Mouse (Mus musculus): ENCODE results near the gene Cdk10. TPM values are rescaled to one million over a fixed set of nuclear protein-coding genes. Genes with fewer than 3 reads are reported as not detected.

Gene Cdk10
- polyA plus RNA-seq, 1 experiment from 2014 or later: 43.1 TPM

GRCm38 (mm10) chr8:123235520-123236497, 11.2 kb downstream of the Cdk10 start, which contains the start of gene Spata2l:
Gene Spata2l (minus strand): TSS chr8:123236233.
- peaks cover 7% of the 10 kb centered on the region for H3K4me1 ChIP-seq (ENCODE audit: control insufficient read depth, insufficient read depth, low read length)
- peak; percentile 78 for ATAC-seq
- no peak within 1 kb of the TSS for H3K27ac ChIP-seq (ENCODE audit: low read depth, low read length)
- H3K27me3 ChIP-seq (replicated peaks; ENCODE audit: control insufficient read depth, insufficient read depth, low read length): peaks cover 22% of the 10 kb centered on the region
- H3K9me3 ChIP-seq (replicated peaks; ENCODE audit: control insufficient read depth, low read length): no peaks in the 10 kb centered on the region
- H3K4me2 ChIP-seq (ENCODE audit: low read length): peak within 1 kb of the TSS; percentile 68
- 2% methylated on average over 48 of the region's 57 CpGs for WGBS
- H3K36me3 ChIP-seq (ENCODE audit: control insufficient read depth, insufficient read depth, low read length): no peaks in the 10 kb centered on the region
- DNase-seq (ENCODE audit: low spot score): peak; percentile 73
- H3K4me3 ChIP-seq (ENCODE audit: low read depth, low read length): peak within 1 kb of the TSS; percentile 36
- H3K9ac ChIP-seq (ENCODE audit: low read length): peak within 1 kb of the TSS; percentile 56

GRCm38 (mm10) chr8:123239398-123239797, 14.8 kb downstream of the Cdk10 start:
- Histone ChIP-seq H3K4me3 (ENCODE audit: low read depth, low read length) (no peak overlapping the region), H3K4me1 (ENCODE audit: control insufficient read depth, insufficient read depth, low read length) (peaks cover 7% of the 10 kb centered on the region), H3K27ac (ENCODE audit: low read depth, low read length) (no peak overlapping the region), H3K9ac (ENCODE audit: low read length) (no peak overlapping the region), H3K27me3 (replicated peaks; ENCODE audit: control insufficient read depth, insufficient read depth, low read length) (peaks cover 19% of the 10 kb centered on the region), H3K4me2 (ENCODE audit: low read length) (no peak overlapping the region), H3K9me3 (replicated peaks; ENCODE audit: control insufficient read depth, low read length) (no peaks in the 10 kb centered on the region), H3K36me3 (ENCODE audit: control insufficient read depth, insufficient read depth, low read length) (peaks cover 28% of the 10 kb centered on the region)
- ATAC-seq (no peak), DNase-seq (ENCODE audit: low spot score) (no peak)
- WGBS: 88% methylated on average over 10 of the region's 10 CpGs

- Histone ChIP-seq H3K4me2 (ENCODE audit: low read length) (no peak overlapping the region), H3K4me3 (ENCODE audit: low read depth, low read length) (no peak overlapping the region), H3K9me3 (replicated peaks; ENCODE audit: control insufficient read depth, low read length) (no peaks in the 10 kb centered on the region), H3K27me3 (replicated peaks; ENCODE audit: control insufficient read depth, insufficient read depth, low read length) (no peaks in the 10 kb centered on the region), H3K9ac (ENCODE audit: low read length) (no peak overlapping the region), H3K36me3 (ENCODE audit: control insufficient read depth, insufficient read depth, low read length) (peaks cover 57% of the 10 kb centered on the region), H3K4me1 (ENCODE audit: control insufficient read depth, insufficient read depth, low read length) (no peaks in the 10 kb centered on the region), H3K27ac (ENCODE audit: low read depth, low read length) (no peak overlapping the region)
- ATAC-seq: no peak
- 91% methylated on average over 7 of the region's 7 CpGs for WGBS
- DNase-seq (ENCODE audit: low spot score): no peak
Observed at GRCm38 (mm10) chr8:123242107-123242923, 17.7 kb downstream of the Cdk10 start.

- H3K36me3 ChIP-seq (ENCODE audit: control insufficient read depth, insufficient read depth, low read length): peaks cover 64% of the 10 kb centered on the region
- no peak overlapping the region for H3K27ac ChIP-seq (ENCODE audit: low read depth, low read length)
- no peak overlapping the region for H3K4me3 ChIP-seq (ENCODE audit: low read depth, low read length)
- WGBS: 69% methylated on average over 11 of the region's 11 CpGs
- no peaks in the 10 kb centered on the region for H3K27me3 ChIP-seq (replicated peaks; ENCODE audit: control insufficient read depth, insufficient read depth, low read length)
- no peaks in the 10 kb centered on the region for H3K9me3 ChIP-seq (replicated peaks; ENCODE audit: control insufficient read depth, low read length)
- H3K4me2 ChIP-seq (ENCODE audit: low read length): no peak overlapping the region
- ATAC-seq: no peak
- DNase-seq (ENCODE audit: low spot score): no peak
- no peak overlapping the region for H3K9ac ChIP-seq (ENCODE audit: low read length)
- H3K4me1 ChIP-seq (ENCODE audit: control insufficient read depth, insufficient read depth, low read length): no peaks in the 10 kb centered on the region
Observed at GRCm38 (mm10) chr8:123243053-123243452, 18.4 kb downstream of the Cdk10 start.

GRCm38 (mm10) chr8:123244382-123244781, 19.7 kb downstream of the Cdk10 start:
- Histone ChIP-seq H3K27ac (ENCODE audit: low read depth, low read length) (no peak overlapping the region), H3K27me3 (replicated peaks; ENCODE audit: control insufficient read depth, insufficient read depth, low read length) (no peaks in the 10 kb centered on the region), H3K4me2 (ENCODE audit: low read length) (no peak overlapping the region), H3K4me1 (ENCODE audit: control insufficient read depth, insufficient read depth, low read length) (no peaks in the 10 kb centered on the region), H3K36me3 (ENCODE audit: control insufficient read depth, insufficient read depth, low read length) (peaks cover 78% of the 10 kb centered on the region), H3K9me3 (replicated peaks; ENCODE audit: control insufficient read depth, low read length) (no peaks in the 10 kb centered on the region), H3K9ac (ENCODE audit: low read length) (no peak overlapping the region), H3K4me3 (ENCODE audit: low read depth, low read length) (no peak overlapping the region)
- DNase-seq (ENCODE audit: low spot score): no peak
- no peak for ATAC-seq
- 94% methylated on average over 4 of the region's 4 CpGs for WGBS

- Histone ChIP-seq H3K27me3 (replicated peaks; ENCODE audit: control insufficient read depth, insufficient read depth, low read length) (no peaks in the 10 kb centered on the region), H3K9me3 (replicated peaks; ENCODE audit: control insufficient read depth, low read length) (no peaks in the 10 kb centered on the region), H3K4me2 (ENCODE audit: low read length) (no peak overlapping the region), H3K4me1 (ENCODE audit: control insufficient read depth, insufficient read depth, low read length) (no peaks in the 10 kb centered on the region), H3K4me3 (ENCODE audit: low read depth, low read length) (no peak overlapping the region), H3K9ac (ENCODE audit: low read length) (no peak overlapping the region), H3K36me3 (ENCODE audit: control insufficient read depth, insufficient read depth, low read length) (peaks cover 89% of the 10 kb centered on the region), H3K27ac (ENCODE audit: low read depth, low read length) (no peak overlapping the region)
- ATAC-seq (no peak), DNase-seq (ENCODE audit: low spot score) (no peak)
- WGBS: 88% methylated on average over 12 of the region's 12 CpGs
Observed at GRCm38 (mm10) chr8:123245543-123245942, 20.9 kb downstream of the Cdk10 start.

GRCm38 (mm10) chr8:123247748-123248147, 23.1 kb downstream of the Cdk10 start:
- DNase-seq (ENCODE audit: low spot score): no peak
- H3K9ac ChIP-seq (ENCODE audit: low read length): no peak overlapping the region
- H3K4me1 ChIP-seq (ENCODE audit: control insufficient read depth, insufficient read depth, low read length): peaks cover under 1% of the 10 kb centered on the region
- 96% methylated on average over 6 of the region's 6 CpGs for WGBS
- no peaks in the 10 kb centered on the region for H3K27me3 ChIP-seq (replicated peaks; ENCODE audit: control insufficient read depth, insufficient read depth, low read length)
- H3K9me3 ChIP-seq (replicated peaks; ENCODE audit: control insufficient read depth, low read length): no peaks in the 10 kb centered on the region
- H3K27ac ChIP-seq (ENCODE audit: low read depth, low read length): no peak overlapping the region
- no peak overlapping the region for H3K4me2 ChIP-seq (ENCODE audit: low read length)
- H3K36me3 ChIP-seq (ENCODE audit: control insufficient read depth, insufficient read depth, low read length): peaks cover 91% of the 10 kb centered on the region
- H3K4me3 ChIP-seq (ENCODE audit: low read depth, low read length): no peak overlapping the region
- ATAC-seq: no peak

GRCm38 (mm10) chr8:123248596-123248995, 24.0 kb downstream of the Cdk10 start:
- H3K9ac ChIP-seq (ENCODE audit: low read length): no peak overlapping the region
- H3K4me1 ChIP-seq (ENCODE audit: control insufficient read depth, insufficient read depth, low read length): peaks cover 7% of the 10 kb centered on the region
- H3K9me3 ChIP-seq (replicated peaks; ENCODE audit: control insufficient read depth, low read length): no peaks in the 10 kb centered on the region
- ATAC-seq (no peak), DNase-seq (ENCODE audit: low spot score) (no peak)
- H3K36me3 ChIP-seq (ENCODE audit: control insufficient read depth, insufficient read depth, low read length): peaks cover 83% of the 10 kb centered on the region
- H3K27ac ChIP-seq (ENCODE audit: low read depth, low read length): no peak overlapping the region
- no peak overlapping the region for H3K4me3 ChIP-seq (ENCODE audit: low read depth, low read length)
- H3K27me3 ChIP-seq (replicated peaks; ENCODE audit: control insufficient read depth, insufficient read depth, low read length): no peaks in the 10 kb centered on the region
- WGBS: 90% methylated on average over 8 of the region's 8 CpGs
- H3K4me2 ChIP-seq (ENCODE audit: low read length): no peak overlapping the region

Data from forebrain, embryonic 14.5 days (tissue).